Mouse (Mus musculus): ENCODE measurements at regions not wholly inside any gene's neighbourhood (a gene's known extent, or its start where the extent isn't known, plus 50 kb on each side); places are given as distances from the start of the nearest gene placed in this dataset.

GRCm38 (mm10) chr2:116817561-116817960, 60.9 kb upstream of the Tmco5 start:
- no peak for TF ChIP-seq POLR2A (IDR thresholded peaks at IDR 0.05; ENCODE audit: insufficient read length, low read depth)
- no peak for TF ChIP-seq MYOD1 (IDR thresholded peaks at IDR 0.05; ENCODE audit: control insufficient read depth in 1 of 3, insufficient read length in 2 of 3, low read depth in 2 of 3)
- TF ChIP-seq CEBPB (IDR thresholded peaks at IDR 0.05; ENCODE audit: insufficient read depth, poor library complexity, severe bottlenecking): no peak
- no peak for TF ChIP-seq MAX (IDR thresholded peaks at IDR 0.05; ENCODE audit: low read depth)
- no peak for TF ChIP-seq USF1 (IDR thresholded peaks at IDR 0.05; ENCODE audit: low read depth)
- TF ChIP-seq TCF12 (IDR thresholded peaks at IDR 0.05; ENCODE audit: insufficient read depth, poor library complexity, severe bottlenecking): no peak
- no peak for TF ChIP-seq POLR2AphosphoS2 (IDR thresholded peaks at IDR 0.05; ENCODE audit: insufficient read length, low read depth)

All from myocyte (in vitro differentiated cells).